Mouse (Mus musculus) left cerebral cortex, postnatal 4 days (tissue): ENCODE data around the gene Tecpr1. TPM values are rescaled to one million over a fixed set of nuclear protein-coding genes. Genes with fewer than 3 reads are reported as not detected.

Experiments used
- DNase-seq: peaks from one replicate; pipeline ENCODE4 v3.0.0-alpha.2; 2022
- intact Hi-C: fragments of 180-260 bp; cut with DNase I; formaldehyde crosslinking; loops from one replicate; pipeline ENCODE4 v1.15.1; 2025
- total RNA-seq, 2 experiments: library from RNA; stranded (reverse); gene quantifications; 2 replicates each; pipeline ENCODE4 v1.2.3; 2021

Gene Tecpr1
- total RNA-seq: 10 to 100 TPM; 72.6 to 83.1 TPM

DNA sequence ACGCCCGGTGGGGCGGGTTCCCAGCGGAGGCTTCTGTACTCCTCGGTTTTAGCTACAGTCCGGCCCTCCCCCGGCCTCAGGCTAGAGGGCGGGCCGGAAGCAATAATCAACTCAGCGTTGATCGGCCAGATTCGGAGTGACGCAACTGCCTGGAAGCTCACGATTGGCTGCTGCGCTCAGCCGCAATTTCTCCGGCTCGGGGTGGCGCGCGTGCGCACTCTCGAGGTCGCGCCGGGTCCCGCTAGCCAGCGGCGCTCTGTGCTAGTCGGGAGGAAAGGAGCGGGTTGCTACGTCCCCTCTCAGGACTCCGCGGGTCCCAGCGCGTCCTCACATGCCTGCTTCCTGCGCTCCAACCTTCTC, at the start of gene Tecpr1:
Tecpr1 (minus strand) TSS at position 113 of the 360 bp plus-strand sequence.
- intact Hi-C loops: no loop called here
- peak; percentile 95 for DNase-seq

DNA sequence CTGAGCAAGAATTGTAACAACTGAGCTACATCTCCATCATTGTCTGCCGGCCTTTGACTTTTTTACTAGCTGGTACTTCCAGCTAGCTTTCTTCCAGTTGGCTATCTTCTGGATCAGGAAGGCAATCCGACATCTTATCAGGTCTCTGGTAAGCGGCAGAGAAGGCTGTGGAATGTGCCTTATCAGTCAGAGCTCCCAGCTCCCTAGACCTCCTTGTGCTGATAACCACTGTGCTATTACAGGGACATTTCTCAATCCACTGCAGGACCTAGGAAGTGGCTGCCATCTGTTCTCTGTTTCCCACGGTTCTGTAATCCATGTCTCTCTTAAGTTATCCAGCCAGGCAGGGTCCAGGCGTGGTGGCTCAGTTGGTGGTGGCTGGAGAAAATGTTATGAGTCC, 48.4 kb upstream of the Tecpr1 start:
- intact Hi-C loops: no loop called here
- no peak for DNase-seq

DNA sequence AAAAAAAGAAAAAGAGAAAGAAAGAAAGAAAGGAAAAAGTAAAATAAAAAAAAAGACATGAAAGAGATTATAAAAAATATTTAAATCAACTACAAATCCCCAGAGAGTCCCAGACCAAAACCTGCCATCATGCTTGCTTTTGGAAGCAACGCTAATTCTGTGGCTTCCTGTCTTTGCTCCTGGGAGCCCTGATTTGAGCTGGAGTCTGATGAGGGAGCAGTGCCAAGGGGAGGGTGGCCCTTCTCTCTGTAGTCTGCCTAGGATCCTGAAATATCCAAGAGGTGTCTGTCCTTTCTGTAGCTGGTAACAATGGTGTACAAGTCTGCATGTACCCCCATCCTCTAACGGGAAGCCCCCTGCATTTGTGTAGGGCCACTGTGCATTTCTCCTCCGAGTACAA, 47.7 kb upstream of the Tecpr1 start:
- intact Hi-C loops: no loop called here
- no peak for DNase-seq

DNA sequence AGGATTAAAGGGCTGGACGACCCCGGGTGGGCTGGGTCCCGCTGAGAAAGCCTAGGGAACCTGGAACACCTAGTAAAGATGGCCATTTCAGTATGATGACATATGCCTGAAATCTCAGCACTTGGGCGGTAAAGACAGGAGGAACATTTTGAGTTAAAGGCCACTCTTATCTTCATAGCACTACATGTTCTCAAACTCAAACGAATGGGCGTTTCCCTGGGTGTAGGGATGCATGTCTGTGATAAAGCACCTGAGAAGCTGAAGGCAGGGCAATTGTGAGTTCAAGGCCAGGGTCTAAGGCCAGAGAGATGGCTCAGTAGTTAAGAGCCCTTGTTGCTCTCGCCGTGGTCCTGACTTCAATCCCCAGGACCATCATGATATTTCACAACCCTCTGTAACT, 47.0 kb upstream of the Tecpr1 start:
- intact Hi-C loops: no loop called here
- DNase-seq: no peak

DNA sequence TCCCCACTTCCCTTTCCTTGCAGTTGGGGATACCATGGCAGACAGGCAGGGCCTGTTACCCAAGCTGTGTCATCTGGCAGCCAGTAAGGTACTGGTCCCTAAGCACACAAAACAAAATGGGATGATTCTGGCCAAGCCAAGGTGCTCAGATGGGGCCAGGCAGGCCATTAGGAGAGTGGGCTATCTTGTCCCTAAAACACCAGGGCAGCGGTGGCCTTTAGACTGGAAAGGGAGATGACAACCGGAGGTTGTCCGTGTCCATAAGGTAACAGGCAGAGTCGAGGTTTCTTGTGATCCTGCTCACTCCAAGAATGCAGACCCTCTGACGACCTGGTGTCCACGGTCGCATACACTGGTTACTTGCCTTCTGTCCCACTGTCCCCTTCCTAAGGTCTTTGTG, 46.5 kb upstream of the Tecpr1 start:
- intact Hi-C loops: no loop called here

DNA sequence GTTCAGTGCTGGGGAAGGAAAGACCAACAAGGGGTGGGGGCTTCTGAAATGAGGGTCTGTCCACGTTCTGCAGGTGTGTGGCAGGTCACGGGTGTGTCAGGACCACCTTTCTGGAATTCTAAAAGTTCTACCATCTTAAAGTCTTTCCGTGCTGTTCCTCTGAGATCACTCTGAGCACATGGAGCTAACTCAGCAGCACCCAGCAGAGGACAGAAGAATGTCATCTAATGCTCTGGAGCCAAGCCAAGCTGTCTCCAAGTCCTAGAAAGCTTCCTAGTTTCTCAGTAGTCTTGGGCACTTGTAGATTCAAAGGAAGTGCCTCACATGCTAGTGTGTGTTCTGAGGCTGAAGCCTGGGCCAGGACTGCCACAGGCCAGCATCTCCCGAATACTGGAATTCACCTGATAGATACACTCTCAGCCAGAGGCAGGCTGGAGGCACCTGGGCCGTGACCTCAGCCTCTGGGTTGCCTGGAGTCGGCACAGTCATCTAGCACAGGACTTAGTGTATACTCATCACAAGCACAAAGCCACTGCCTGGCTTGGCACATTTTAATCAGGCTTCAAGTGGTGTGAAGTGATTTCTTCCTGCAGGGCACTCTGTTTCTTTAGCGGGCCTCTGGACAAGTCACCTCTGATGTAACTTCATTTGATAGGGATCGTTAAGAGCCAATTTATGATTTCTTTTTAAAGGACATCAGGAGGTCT, 44.3 kb upstream of the Tecpr1 start:
- intact Hi-C loops: no loop called here

More for the DNA sequence above, 46.5 kb upstream of the Tecpr1 start:
- no peak for DNase-seq

DNA sequence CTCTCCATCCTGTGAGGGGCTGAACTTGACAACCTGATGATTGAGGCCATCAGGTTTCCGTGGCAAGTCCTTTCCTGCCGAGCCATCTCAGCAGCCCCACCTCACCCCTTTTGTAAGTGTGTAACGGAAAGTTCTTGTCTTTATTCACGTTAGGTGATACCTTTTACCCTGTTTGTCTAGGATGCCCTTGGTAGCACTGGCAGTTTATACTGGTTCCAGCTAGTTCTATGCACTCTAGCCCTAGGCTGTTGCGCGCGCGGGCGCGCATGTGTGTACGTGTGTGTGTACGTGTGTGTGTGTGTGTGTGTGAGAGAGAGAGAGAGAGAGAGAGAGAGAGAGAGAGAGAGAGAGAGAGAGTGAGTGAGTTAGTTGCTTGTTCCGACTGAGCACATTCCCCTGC, 40.1 kb upstream of the Tecpr1 start:
- DNase-seq: no peak
- intact Hi-C loops: no loop called here

More for the DNA sequence above, 44.3 kb upstream of the Tecpr1 start:
- peak; percentile 53 for DNase-seq

DNA sequence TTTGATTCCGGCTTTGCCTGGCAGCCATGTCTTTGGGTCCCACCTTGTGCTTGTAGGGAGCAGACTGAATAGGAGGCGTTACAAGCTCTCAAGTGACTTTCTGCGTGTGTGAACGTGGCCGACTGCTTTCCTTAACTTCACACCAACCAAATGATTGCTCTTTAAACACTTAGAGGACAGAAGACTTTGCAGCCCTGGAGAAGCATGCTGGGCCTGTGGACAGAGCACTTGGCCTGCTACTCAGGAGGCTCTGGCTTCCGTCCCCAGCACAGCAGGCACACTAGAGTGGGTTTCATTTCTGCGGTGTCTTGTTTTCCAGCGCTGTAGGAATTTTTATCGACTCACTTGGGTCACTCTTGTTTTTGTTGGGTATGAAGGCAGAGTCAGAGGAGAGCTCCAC, 39.7 kb upstream of the Tecpr1 start:
- intact Hi-C loops: no loop called here
- DNase-seq: no peak

DNA sequence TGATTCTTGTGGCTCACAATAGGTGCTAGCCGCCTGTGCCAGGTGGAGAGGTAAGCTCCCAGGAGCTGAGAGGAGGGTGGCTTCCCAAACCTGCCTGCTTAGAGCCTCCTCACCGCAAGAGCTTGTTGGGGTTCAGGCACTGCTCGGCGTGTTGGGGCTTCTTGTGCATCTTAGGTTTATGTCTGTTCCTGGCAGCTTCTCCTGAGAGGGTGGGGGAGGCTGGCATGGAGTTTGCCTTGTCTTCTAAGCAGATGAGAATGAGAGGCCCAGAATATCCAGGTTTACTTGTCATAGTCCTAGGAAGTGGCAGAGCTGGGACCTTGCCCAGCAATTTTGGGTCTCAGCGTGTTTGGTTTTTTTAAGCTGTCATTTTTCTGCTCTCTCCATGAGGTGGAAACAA, 38.4 kb upstream of the Tecpr1 start:
- intact Hi-C loops: no loop called here
- DNase-seq: no peak

DNA sequence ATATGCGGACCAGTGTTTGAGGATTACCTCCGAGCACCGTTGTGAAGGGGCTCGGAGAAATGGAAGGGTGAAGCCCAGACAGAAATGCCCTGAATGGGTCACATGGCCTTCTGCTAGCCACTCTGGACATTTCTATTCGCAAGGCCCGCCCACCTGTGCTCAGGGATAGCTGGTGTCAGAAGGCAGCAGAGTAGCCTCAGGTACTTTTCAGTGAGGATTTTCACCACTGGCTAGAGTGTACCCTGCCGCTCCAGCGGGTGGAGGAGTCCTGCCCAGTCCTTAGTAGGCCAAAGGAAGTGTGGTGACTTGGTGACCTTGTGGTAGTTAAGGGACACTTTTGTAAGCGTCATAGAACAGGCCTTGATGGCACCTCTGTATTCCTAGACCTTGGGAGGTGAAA, 37.9 kb upstream of the Tecpr1 start:
- DNase-seq: no peak
- intact Hi-C loops: no loop called here

DNA sequence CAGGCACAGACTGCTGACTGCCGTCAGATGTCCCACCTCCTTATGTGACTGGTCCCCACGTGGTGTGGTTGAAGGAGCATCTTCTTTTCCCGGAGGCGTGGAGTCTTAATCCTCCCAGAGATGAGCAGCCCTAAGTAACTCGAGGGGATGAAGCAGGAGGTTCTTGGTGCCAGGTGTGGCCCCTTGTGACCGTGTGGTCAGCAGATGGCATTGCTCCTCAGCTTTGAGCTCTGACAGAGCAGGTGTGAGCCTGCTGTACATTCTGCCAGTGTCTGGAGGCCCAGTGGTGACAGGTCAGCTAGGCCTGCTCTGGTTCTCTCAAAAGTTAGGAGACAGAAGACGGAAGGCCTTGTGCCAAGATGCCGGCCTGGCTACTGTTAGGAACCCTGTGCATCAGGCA, 37.0 kb upstream of the Tecpr1 start:
- intact Hi-C loops: no loop called here

DNA sequence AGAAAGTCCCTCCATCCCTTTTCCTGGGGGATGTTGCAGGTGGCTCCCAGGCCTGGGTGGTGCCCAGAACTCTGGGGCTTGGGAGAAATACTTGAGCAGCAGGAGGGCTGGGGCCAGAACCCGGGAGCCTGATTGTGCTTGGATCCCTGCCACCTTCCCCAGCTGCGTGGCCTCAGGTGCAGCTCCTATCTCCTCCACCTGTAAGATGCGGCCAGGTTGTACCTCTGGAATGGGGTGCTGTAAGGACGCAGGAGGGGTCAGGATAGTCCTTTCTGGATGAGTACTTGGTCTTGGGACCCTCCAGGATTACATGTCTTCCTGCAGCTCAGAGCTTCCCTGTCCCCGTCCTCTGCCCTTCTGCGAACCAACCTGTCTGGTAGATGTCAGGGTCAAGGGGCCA, 35.8 kb upstream of the Tecpr1 start:
- DNase-seq: no peak

More for the DNA sequence above, 37.0 kb upstream of the Tecpr1 start:
- no peak for DNase-seq

DNA sequence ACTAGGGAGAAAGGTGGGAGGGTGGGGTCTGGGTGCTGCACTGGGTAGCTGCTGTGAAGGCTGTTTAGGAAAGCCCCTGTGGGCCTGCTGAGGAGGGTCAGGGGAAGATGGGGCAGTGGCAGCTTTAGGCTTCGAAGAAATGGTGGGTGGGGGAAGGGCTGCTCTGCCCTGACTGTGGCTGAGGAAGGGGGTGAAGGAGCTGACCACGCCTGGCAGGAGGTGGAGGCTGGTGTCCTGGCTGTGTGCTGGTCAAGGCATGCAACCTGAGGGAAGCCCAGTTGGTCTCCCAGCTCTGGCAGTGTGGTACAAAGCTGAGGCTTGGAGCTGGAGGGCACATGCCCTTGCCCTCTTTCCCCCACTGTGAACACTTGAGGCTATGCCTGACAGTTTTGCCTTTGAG, 35.3 kb upstream of the Tecpr1 start:
- intact Hi-C loops: no loop called here
- DNase-seq: no peak

More for the DNA sequence above, 35.8 kb upstream of the Tecpr1 start:
- intact Hi-C loops: no loop called here

DNA sequence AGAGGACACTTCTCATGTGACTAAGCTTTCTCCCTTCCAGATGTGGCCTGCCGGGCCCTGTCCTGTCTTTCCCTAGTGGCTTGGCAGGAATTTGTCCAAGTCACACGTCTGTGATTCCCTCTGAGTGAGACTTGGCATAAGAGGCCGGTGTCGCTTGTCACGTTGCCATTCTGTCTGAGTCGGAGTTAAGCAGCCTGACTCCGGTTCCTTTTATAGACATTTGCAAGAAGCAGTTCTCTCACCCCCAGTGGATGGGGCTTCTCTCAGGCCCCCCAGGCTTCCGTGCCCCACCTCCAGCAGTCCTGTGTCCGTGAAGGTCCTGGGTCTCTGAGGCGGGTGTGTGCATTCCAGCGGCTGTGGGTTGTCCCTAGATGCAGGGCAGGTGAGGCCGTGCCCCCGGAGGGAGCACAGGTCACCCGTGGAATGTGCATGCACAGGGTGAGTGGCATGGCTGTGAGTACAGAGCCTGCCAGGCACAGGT, 34.8 kb upstream of the Tecpr1 start:
- intact Hi-C loops: no loop called here
- DNase-seq: peak; percentile 29

DNA sequence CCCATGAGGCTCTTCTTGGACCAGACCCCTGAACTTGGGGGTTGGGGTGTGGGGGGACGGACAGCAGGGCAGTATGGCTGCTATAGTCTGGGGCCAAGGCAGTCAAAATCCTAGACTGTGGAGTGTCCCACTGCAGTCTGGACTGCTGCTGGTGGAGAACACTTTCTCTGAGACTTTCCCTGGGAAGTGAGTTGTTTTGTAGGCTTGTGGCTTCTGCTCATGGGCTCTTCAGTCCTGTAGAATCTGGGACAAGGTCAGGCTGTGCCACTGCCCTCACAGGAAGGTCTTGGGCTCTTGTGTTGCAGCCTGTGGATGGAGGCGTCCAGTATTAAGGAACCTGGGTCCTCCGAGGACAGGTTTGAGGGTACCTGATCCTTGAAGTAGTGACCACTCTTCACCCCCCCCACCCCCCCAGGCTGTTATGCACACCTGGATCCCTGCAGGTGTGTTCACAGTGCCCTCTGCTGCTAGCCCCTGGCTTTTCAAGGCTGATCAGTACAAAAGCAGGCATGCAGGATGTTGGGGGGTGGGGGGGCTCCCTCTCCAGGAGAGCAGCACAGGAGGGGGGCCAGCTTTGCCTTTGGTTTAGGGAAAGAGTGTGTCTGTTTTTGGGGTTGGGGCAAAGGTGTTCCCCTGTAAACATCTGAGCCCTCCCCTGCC, 34.2 kb upstream of the Tecpr1 start:
- no peak for DNase-seq
- intact Hi-C loops: no loop called here

DNA sequence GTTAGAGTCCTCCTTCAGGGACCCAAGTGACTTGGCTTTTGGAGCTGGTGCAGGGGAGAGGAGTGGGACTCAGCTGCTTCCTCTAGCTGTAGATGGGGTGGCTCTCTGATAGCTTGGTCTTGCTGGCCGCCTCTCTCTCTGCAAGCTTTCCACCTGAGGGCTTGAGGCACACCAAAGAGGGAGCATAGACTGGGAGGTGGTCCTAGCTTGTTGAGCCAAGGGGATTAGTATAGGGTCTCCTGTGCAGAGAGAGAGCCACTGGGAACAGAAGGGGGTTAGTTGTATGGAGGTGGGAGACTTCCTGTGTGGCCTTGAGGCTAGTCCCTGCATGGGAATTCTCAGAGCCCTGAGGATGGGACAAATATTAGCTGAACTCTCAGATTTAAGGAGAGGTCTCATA, 33.5 kb upstream of the Tecpr1 start:
- DNase-seq: no peak
- intact Hi-C loops: no loop called here

DNA sequence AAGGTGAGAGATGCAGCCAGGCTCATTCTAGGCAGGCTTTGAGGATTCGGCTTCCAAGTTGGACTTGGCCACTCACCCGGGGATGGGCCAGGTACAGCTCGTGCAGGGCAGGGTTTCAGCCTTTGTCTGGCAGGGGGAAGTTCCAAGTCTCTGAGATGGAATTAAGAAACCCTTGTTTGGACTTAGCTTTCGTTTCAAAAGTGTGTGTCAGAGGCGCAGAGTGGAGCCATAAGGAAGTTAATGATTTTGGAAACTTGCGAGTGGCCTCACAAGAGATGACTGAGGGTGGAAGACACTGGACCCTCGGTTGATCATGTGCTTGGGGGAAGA, 33.1 kb upstream of the Tecpr1 start:
- DNase-seq: no peak
- intact Hi-C loops: no loop called here

DNA sequence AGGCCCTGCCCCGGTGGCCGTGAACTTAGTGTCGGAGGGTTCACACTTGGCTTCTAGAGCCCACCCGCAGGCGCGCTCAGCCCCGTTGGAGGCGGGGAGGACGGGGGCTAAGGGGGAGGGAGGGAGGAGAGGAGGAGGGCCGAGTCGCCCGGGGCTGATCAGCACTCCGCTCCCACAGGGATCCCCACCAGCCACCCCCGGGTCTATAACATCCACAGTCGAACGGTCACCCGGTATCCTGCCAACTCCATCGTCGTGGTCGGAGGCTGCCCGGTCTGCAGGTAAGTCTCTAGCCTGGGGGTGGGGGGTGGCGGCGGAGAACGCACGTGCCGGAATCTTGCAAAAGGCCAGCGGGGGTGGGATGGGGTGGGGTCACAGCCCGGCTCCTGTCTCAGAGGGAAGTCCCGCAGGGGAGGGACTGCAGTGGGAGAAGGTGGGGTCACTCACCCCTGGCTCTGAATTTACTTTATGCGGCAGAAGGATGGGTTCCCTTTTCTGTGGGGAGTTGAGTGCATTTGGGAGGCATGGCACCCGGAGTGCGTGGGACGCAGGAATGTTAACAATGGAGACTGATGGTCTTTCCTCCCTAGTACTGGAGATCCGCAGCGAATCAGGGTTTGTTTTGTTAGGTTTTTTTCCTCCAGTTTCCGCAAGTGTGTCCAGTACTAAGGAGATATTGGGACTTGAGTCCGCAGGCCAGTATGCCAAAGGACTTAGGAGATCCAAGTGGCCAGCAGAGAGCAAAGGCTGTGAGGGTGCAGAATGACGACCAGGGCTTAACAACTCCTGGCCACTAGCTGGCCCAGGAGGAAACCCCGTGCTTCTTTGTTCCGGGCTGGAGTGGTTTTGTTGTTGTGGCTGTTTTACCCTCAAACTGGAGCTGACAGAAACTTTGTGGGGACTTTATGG, 32.5 kb upstream of the Tecpr1 start:
- intact Hi-C loops: no loop called here

DNA sequence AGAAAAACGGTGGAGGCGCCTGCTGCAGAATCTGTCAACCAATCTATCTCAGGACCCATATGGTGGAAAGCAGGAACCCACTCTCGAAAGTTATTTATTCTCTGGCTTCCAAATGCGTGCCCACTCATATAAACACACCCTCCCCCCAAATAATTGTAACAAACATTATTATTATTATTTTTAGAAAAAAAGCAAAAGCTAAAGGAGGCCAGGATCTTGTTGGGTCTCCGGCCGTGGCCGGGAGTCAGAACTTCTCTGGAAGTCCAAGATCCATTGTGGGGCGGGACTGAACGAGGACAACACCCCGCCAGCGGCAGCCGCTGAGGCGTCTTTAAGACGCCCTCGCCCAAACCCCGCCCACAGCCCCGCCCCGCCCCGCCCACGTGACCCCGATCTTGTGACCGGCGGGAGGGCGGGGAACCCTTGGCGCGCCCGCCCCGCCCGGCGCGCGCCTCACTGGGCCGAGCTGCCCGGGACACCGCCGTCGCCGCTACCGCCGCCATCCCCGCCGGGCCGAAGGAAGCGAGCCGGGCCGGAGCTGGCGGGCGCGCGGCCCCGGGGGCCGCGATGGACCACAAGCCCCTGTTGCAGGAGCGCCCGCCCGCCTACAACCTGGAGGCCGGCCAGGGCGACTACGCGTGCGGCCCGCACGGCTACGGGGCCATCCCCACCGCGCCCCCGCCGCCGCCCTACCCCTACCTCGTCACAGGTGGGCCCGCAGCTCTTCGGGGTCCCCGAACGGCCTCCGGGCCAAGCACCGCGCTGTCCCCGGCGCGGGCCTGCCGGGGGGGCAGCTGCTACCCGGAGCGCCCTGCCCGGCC, 31.6 kb upstream of the Tecpr1 start:
- intact Hi-C loops: no loop called here

More for the DNA sequence above, 32.5 kb upstream of the Tecpr1 start:
- DNase-seq: peak; percentile 46

DNA sequence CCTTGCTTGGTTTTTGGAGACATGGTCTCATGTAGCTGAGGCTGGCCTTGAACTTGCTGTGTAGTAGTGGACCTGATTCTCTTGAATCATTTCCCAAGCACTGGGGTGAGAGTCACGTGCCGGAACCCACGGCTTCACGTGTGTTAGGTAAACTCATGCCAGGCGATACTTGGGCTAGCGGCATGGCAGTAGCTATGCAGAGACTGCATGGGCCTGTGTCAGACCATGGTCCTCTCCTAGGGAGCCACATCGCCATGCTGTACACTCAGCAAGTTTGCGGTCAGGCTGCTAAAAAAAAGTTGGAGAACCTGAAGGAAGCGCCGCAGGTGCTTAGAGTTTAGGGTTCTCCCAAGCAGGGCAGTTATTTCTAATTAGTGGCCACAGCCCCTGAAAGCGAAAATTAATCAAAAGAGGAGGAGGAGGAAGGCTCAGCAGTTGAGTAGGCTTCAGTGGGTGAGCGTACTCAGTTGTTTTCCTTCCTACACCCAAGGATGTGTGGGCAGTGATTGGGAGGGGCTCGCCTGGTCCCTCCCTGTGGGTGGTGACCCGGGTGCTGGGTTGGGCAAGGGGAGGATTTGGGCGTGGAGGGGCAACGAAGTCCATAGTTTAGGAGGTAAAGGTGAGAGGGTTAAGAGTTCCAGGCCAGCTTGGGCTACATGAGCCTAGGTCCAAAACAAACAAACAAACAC, 30.9 kb upstream of the Tecpr1 start:
- intact Hi-C loops: no loop called here
- DNase-seq: peak; percentile 22

More for the DNA sequence above, 31.6 kb upstream of the Tecpr1 start:
- peak; percentile 83 for DNase-seq
